Mouse (Mus musculus): ENCODE data around the gene Kif26b.

DNA sequence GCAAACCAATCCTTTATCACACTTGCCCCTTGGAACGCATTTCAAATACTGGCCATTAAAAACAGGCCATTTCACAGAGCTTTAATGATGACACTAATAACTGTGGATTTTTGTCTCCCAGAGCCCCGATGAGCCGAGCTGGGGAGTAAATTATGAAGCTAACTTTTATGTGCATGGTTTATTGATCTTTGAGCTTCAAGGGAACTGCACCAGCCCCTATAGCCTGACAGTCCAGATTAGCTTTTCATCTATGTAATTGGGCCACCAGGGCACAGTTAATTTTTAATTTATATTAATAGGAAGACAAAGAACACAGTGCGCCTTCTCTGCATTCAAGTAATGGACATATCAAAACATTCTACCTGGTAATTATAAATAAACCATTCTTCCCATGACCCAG lies 335.4 kb downstream of the Kif26b start:
- TF ChIP-seq CTCF (IDR thresholded peaks at IDR 0.05; ENCODE audit: control insufficient read depth, insufficient read depth, low read length) (no peak), POLR2A (IDR thresholded peaks at IDR 0.05; ENCODE audit: borderline replicate concordance, control insufficient read depth, low read depth, low read length) (no peak)
